Mouse (Mus musculus): ENCODE results near the gene A830031A19Rik. TPM values are rescaled to one million over a fixed set of nuclear protein-coding genes. Genes with fewer than 3 reads are reported as not detected.

Gene A830031A19Rik
- polyA plus RNA-seq, 1 experiment from 2014 or later, result not detected

DNA sequence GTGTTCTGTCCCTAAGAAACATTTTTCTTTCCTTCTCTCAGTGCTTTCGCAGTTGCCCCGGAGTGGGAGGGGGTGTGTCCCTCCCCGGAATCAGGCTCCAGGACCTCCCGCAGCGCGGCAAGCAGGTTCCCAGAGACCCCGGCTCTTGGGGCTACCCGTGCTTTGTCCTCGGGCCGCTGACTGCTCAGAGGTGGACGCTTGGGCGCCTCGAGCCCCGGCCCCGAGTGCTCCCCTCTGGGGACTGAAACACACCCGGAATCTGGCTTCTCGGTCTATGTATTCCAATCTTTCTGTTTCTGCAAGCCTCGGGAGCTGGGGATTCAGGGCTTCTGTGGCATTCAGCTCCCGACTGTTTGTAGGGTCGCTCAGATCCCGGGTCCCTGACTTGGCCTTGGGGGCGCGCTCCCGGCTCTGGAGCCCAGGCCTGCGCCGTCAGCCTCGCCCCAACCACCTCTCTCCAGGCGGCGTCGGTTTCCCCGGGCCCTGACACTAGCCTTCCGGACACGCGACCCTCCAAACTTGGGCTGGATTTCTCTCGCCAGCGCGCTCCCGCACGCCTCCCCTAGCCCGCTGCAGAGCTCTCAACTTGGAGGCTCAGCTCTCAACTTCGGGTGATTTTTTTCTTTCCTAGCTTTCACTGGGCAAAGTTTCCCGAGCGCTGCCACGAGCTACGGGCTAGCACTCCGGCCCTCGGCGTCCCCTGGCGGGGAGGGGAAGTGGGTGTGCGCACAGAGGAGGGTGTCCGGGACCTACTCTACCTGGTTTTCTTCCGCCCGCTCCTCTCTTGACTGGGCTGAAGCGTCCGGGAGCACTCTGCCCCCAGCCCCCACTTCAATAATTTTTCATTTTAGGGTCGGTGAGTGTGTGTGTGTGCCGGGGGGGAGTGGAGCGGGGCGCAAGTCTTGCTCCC, 2.2 kb upstream of the A830031A19Rik start:
- in situ Hi-C loops (cut with MboI; ENCODE audit: low pct_unique_long_range_greater_than_20kb), result no loop called here
- peaks cover 86% of the 10 kb centered on the region for H3K27me3 ChIP-seq
- ChIA-PET CTCF (no interaction called here), POLR2A (no interaction called here)
- peak; percentile 19 for ATAC-seq
- TF ChIP-seq CTCF (IDR thresholded peaks at IDR 0.05), result no peak
- DNase-seq (ENCODE audit: low read depth, low spot score), result no peak

DNA sequence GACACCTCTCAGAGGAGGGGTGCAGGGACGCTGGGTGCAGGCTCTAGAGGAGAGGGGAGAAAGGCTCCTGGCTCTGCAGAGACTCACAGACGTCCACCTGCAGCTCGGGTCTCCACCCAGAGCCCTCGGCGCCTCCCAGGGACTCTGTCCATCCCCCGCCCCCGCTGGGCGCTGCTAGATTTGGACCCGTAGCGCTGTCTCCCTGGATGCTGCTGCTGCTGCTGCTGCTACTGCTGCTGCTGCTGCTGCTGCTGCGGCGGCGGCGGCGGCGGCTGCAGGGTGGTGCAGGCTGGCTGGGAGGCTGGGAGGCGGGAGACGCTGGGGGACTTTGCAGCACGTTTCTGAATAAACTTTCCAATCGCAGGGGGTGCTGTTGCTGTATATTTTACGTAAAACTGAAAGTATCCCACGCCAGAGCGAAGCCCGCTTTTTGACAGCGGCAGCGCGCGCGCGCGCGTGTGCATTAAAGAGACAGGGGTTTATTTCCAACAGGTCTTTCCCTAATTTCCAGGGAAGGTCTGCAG, 1.3 kb upstream of the A830031A19Rik start:
- DNase-seq (ENCODE audit: low read depth, low spot score) (no peak), ATAC-seq (peak; percentile 38)
- CTCF ChIA-PET, result no interaction called here
- no peak for TF ChIP-seq CTCF (IDR thresholded peaks at IDR 0.05)
- in situ Hi-C loops (cut with MboI; ENCODE audit: low pct_unique_long_range_greater_than_20kb), result no loop called here
- POLR2A ChIA-PET, result no interaction called here
- H3K27me3 ChIP-seq, result peaks cover 83% of the 10 kb centered on the region

DNA sequence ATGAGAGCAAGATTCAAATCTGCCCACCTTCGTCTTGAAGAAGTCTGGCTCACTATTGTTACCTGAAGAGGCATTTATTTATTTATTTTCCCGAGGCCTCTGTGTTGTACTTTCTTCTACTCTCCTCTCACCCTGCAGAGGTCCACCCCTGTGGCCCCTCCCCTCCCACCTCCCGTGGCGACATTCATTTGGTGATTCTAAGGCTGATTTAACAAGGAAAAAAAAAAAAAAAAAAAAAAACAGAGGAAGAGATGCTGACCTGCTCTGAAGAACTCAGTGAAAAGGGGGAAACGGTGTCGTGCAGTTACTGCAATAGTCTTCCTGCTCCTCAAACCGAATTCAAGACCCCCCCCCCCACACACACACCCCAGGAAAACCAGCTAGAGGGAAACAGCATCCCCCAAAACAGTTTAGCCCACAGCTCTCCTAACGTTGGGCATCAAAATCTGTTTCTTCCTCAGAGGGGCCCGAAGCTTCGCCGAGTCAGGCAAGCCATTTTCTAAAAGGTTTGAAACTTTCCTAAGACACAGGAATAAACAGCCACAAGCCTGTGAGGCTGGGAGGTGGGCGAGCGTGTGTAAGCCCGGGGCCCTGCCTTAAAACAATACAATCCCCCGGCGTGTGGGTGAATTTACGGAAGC, 752 bp upstream of the A830031A19Rik start:
- POLR2A ChIA-PET, result no interaction called here
- no peak for ATAC-seq
- DNase-seq (ENCODE audit: low read depth, low spot score), result no peak
- no peak for TF ChIP-seq CTCF (IDR thresholded peaks at IDR 0.05)
- CTCF ChIA-PET, result no interaction called here
- in situ Hi-C loops (cut with MboI; ENCODE audit: low pct_unique_long_range_greater_than_20kb), result no loop called here
- peaks cover 83% of the 10 kb centered on the region for H3K27me3 ChIP-seq

DNA sequence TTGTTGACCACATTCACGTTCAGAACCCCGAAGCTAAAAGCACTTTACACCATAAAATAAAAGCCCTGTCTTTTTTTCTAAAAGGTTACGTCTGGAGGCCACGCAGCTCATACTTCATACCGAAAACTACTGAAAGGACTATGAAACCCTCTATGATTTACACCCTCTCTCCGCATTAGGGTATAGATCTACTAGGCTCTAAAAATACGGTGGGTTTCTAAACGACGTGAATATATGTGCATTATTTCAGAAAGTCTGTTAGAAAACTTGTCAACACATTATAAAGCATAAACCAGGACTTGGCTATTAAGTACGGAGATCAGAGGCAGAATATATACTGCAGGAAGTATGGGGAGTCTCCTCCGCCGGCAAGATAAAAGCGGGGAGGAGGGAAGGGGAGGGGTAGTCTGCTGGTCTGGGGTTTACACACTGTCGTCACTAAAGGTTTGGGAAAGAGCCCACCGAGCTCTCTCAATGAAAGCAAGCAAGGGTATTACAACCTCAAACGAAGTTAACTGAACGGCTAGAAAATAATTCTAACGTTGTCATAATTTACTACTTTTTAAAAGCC, 748 bp downstream of the A830031A19Rik start:
- no peak for ATAC-seq
- DNase-seq (ENCODE audit: low read depth, low spot score), result no peak
- POLR2A ChIA-PET, result no interaction called here
- CTCF ChIA-PET, result interaction anchor here (1.4 kb wide), 1 partner anchor 13 kb away, joined by 3 read pairs; no protein-coding TSS in a partner anchor
- peaks cover 83% of the 10 kb centered on the region for H3K27me3 ChIP-seq
- in situ Hi-C loops (cut with MboI; ENCODE audit: low pct_unique_long_range_greater_than_20kb), result no loop called here
- no peak for TF ChIP-seq CTCF (IDR thresholded peaks at IDR 0.05)

DNA sequence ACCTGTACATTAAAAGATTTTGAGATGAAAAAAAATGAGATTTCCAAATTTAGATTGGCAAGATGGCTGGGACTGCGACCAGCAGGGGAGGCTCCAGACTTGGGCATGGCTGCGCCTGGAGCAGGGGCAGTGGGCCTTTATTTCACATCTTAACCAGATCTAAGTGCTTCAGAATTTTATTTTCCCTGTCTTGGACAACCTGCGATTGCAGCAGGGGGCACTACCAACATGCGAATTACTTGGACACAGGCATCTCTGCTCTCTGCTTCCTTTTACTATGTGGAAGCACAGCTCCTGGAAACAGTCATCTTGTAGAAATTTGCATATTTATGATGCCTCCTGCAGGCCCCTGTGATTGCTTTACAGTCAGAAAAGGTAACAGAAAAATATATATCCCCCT, 9.5 kb downstream of the A830031A19Rik start:
- peak; percentile 19 for TF ChIP-seq CTCF (IDR thresholded peaks at IDR 0.05)
- DNase-seq (ENCODE audit: low read depth, low spot score) (no peak), ATAC-seq (no peak)
- ChIA-PET CTCF (no interaction called here), POLR2A (interaction anchor here (0.7 kb wide), 1 partner anchor 1781 kb away, joined by 3 read pairs; no protein-coding TSS in a partner anchor)
- peaks cover 86% of the 10 kb centered on the region for H3K27me3 ChIP-seq
- in situ Hi-C loops (cut with MboI; ENCODE audit: low pct_unique_long_range_greater_than_20kb), result no loop called here

DNA sequence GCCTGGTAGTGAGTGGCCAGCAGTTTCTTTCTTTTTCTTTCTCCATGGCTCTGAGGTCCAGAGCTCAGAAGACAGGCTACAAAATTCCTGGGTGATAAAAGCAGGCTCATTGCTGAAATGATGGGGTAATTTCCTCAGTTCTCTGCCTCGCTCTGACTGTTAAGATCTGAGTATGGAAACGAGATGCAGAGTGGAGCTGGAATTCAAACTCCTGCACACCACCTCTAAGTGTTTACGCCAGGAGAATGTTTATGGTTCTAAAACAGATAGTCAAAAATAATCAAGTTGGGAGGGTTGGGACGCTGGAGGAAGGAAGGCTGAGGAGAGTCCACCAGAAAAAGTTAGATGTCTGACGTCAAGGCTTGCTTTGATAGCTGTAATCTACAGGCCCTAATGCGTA, 10.6 kb downstream of the A830031A19Rik start:
- CTCF ChIA-PET, result no interaction called here
- POLR2A ChIA-PET, result no interaction called here
- ATAC-seq (no peak), DNase-seq (ENCODE audit: low read depth, low spot score) (no peak)
- in situ Hi-C loops (cut with MboI; ENCODE audit: low pct_unique_long_range_greater_than_20kb), result no loop called here
- no peak for TF ChIP-seq CTCF (IDR thresholded peaks at IDR 0.05)
- H3K27me3 ChIP-seq, result peaks cover 87% of the 10 kb centered on the region

DNA sequence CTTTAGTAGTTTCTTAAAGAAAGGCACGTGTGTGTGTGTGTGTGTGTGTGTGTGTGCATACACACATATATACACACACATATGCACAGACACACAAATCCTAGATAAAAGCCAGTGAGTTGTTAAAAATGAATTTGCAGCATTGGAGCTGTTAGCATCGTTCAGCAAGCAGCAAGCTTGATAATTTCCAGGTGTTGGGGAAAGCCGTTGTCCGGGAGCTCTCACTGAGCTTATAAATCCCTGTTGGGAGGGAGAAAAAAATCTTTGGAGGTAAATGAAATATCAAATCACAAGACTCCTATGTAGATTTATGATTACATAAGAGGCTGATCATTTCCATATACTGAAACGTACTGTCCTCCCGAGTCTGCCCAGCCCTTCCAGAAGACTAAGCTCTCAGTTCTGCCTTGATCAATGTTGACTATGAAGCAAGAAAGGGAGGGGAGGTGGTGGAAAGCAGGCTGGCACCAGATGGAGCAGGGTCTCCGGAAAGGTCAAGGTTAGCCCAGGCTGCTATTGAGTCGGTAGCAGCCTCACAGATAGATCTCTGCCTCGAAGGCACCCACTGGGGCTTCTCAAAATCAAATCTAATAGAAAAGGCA, 12.3 kb downstream of the A830031A19Rik start:
- no peak for DNase-seq (ENCODE audit: low read depth, low spot score)
- TF ChIP-seq CTCF (IDR thresholded peaks at IDR 0.05), result no peak
- no peak for ATAC-seq
- H3K27me3 ChIP-seq, result peaks cover 90% of the 10 kb centered on the region
- in situ Hi-C loops (cut with MboI; ENCODE audit: low pct_unique_long_range_greater_than_20kb), result no loop called here
- POLR2A ChIA-PET, result interaction anchor here (0.7 kb wide), 1 partner anchor 8 kb away, joined by 3 read pairs; no protein-coding TSS in a partner anchor
- CTCF ChIA-PET, result no interaction called here

DNA sequence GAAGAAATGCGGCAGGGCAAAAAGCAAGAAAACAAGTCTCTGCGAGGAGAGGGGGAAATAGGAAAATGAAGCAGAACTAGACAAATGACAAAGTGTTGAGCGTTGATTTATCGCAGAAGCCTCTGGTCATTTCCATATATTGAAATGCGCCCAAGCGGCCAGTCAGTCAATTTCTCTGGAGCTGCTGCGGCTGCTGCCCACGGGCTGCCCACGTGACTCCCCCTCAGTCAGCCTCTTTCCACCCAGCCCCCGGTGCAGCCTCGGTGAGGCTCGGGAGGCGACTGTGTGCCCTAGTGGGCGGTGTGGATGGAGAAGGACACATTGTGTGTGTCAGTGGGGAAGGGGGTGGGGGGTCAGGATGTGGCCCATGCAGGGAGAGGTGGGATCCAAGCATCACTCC, 13.0 kb downstream of the A830031A19Rik start:
- DNase-seq (ENCODE audit: low read depth, low spot score) (no peak), ATAC-seq (no peak)
- in situ Hi-C loops (cut with MboI; ENCODE audit: low pct_unique_long_range_greater_than_20kb), result no loop called here
- POLR2A ChIA-PET, result interaction anchor here (0.7 kb wide), 1 partner anchor 8 kb away, joined by 3 read pairs; no protein-coding TSS in a partner anchor
- TF ChIP-seq CTCF (IDR thresholded peaks at IDR 0.05), result no peak
- peaks cover 88% of the 10 kb centered on the region for H3K27me3 ChIP-seq
- CTCF ChIA-PET, result no interaction called here

DNA sequence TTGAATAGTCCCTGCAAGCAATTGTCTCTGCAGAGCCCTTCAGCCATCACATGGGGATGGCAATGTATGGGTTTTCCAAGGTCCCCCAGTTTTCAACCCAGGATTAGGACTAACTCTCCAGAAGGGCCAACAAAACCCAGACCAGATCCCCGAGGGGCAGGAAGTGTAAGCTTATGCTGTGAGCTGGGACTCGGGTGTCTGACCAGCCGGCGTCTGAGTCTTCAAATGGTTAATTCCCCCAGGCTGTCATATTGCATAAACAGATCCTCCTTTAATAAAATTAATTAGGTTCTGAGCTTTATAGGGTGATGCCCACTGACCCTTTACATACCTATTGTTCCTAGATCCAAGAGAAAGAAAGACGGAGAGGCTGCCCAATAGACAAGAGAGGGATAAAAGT, 14.4 kb downstream of the A830031A19Rik start:
- DNase-seq (ENCODE audit: low read depth, low spot score) (no peak), ATAC-seq (no peak)
- no peak for TF ChIP-seq CTCF (IDR thresholded peaks at IDR 0.05)
- ChIA-PET CTCF (interaction anchor here (1.3 kb wide), 1 partner anchor 15 kb away, joined by 3 read pairs; no protein-coding TSS in a partner anchor), POLR2A (no interaction called here)
- in situ Hi-C loops (cut with MboI; ENCODE audit: low pct_unique_long_range_greater_than_20kb), result no loop called here
- H3K27me3 ChIP-seq, result peaks cover 80% of the 10 kb centered on the region

DNA sequence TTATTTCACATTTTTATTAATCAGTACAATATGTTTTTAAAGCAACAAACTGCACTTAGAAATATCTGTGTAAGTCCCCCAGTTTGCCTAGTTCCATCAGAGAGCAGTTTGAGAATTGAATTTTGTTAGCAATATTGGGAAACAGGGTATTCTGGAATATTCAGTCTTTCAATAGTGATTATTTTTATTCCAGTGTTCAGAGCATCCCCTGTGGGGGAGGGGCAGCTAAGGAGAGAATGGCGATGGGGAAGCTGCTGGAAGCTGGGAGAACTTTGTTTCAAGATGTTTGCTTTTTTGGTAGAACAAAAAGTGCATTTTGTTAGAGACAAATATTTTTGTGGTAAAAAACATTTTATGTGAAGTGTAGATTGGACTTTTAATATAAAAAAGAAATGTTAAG, 15.7 kb downstream of the A830031A19Rik start:
- no peak for TF ChIP-seq CTCF (IDR thresholded peaks at IDR 0.05)
- CTCF ChIA-PET, result no interaction called here
- in situ Hi-C loops (cut with MboI; ENCODE audit: low pct_unique_long_range_greater_than_20kb), result no loop called here
- POLR2A ChIA-PET, result no interaction called here
- peaks cover 78% of the 10 kb centered on the region for H3K27me3 ChIP-seq
- no peak for ATAC-seq
- no peak for DNase-seq (ENCODE audit: low read depth, low spot score)
